Mouse (Mus musculus) lung, adult 18-20 months (tissue): Measurements from ENCODE around the gene Tulp2.
"Not testable (repeated sequence)": the region's sequence is repeated elsewhere in the genome, so short reads cannot be mapped to it uniquely, and the experiment has no call there.

Source experiments
- DNase-seq, 2 experiments: peaks; one replicate each; pipeline ENCODE4 v3.0.0; 2022; ENCODE audit warnings: mixed read lengths in 2 of 2

The Tulp2 gene

GRCm38 (mm10) chr7:45488293-45489204 is 6.9 kb downstream of the Tulp2 start, which contains the start of gene Dhdh:
TSS of gene Dhdh (minus strand) at chr7:45488805.
- peak; percentile 83 to 86 for DNase-seq

GRCm38 (mm10) chr7:45489578-45489977 is 7.9 kb downstream of the Tulp2 start:
- no peak for DNase-seq

- no peak for DNase-seq
These were observed 9.1 kb downstream of the Tulp2 start for GRCm38 (mm10) chr7:45490822-45491221.

GRCm38 (mm10) chr7:45491264-45491663 is 9.6 kb downstream of the Tulp2 start:
- DNase-seq = peak; percentile 44 to 51

GRCm38 (mm10) chr7:45492225-45492844 is 10.7 kb downstream of the Tulp2 start:
- no peak for DNase-seq

- DNase-seq = no peak
These were observed 11.3 kb downstream of the Tulp2 start for GRCm38 (mm10) chr7:45492951-45493350.

GRCm38 (mm10) chr7:45494548-45494947 is 12.9 kb downstream of the Tulp2 start:
- DNase-seq = no peak

GRCm38 (mm10) chr7:45498427-45498826 is 16.8 kb downstream of the Tulp2 start:
- DNase-seq = no peak

- no peak for DNase-seq
These were observed 25.9 kb downstream of the Tulp2 start for GRCm38 (mm10) chr7:45507583-45507982.

GRCm38 (mm10) chr7:45508561-45508960 is 26.9 kb downstream of the Tulp2 start:
- DNase-seq = no peak

GRCm38 (mm10) chr7:45509181-45509882 is 27.7 kb downstream of the Tulp2 start:
- no peak for DNase-seq

- peak; percentile 96 to 97 for DNase-seq
These were observed 28.5 kb downstream of the Tulp2 start, which contains the start of gene Nucb1 for GRCm38 (mm10) chr7:45509912-45510787. TSS of gene Nucb1 (minus strand) at chr7:45510406.

GRCm38 (mm10) chr7:45514411-45514810 is 32.7 kb downstream of the Tulp2 start:
- DNase-seq = no peak

GRCm38 (mm10) chr7:45515436-45515835 is 33.8 kb downstream of the Tulp2 start:
- DNase-seq = no peak

- not testable (repeated sequence) for DNase-seq
These were observed 35.2 kb downstream of the Tulp2 start for GRCm38 (mm10) chr7:45516846-45517245.

GRCm38 (mm10) chr7:45518618-45519017 is 36.9 kb downstream of the Tulp2 start:
- no peak for DNase-seq

- DNase-seq = no peak
These were observed 37.9 kb downstream of the Tulp2 start for GRCm38 (mm10) chr7:45519345-45520120.

GRCm38 (mm10) chr7:45520605-45521004 is 38.9 kb downstream of the Tulp2 start:
- no peak for DNase-seq

GRCm38 (mm10) chr7:45521728-45522184 is 40.1 kb downstream of the Tulp2 start:
- peak; percentile 90 to 93 for DNase-seq

GRCm38 (mm10) chr7:45522194-45522752 is 40.6 kb downstream of the Tulp2 start:
- DNase-seq = no peak
